Mouse (Mus musculus) brown adipose tissue, adult 24 weeks (tissue): ENCODE results near the gene Mmd. TPM values are rescaled to one million over a fixed set of nuclear protein-coding genes. Genes with fewer than 3 reads are reported as not detected.

Experiments
- H3K27ac ChIP-seq: fragments of 200-500 bp; replicated peaks from 2 replicates; pipeline ENCODE4 v1.5.1; 2012; ENCODE audit warnings: low read depth, mild to moderate bottlenecking, low read length
- H3K4me1 ChIP-seq: fragments of 200-500 bp; 2 replicates; pipeline ENCODE4 v1.6.1; 2012; ENCODE audit warnings: low read length, mixed read lengths; ENCODE audit not compliant: control insufficient read depth, insufficient read depth, insufficient read length
- H3K4me3 ChIP-seq: fragments of 200-500 bp; 2 replicates; pipeline ENCODE4 v1.5.1; 2012; ENCODE audit warnings: low read depth, mild to moderate bottlenecking, low read length, moderate library complexity; ENCODE audit not compliant: insufficient read depth
- polyA plus RNA-seq: library from polyadenylated mRNA; stranded (reverse); fragments of >200 nt; gene quantifications from 2 replicates; pipeline ENCODE4 v1.2.4, GENCODE M21; 2012; ENCODE audit not compliant: missing spikeins, insufficient read depth, insufficient read length

The Mmd gene
- polyA plus RNA-seq, 1 experiment = 375 TPM

DNA sequence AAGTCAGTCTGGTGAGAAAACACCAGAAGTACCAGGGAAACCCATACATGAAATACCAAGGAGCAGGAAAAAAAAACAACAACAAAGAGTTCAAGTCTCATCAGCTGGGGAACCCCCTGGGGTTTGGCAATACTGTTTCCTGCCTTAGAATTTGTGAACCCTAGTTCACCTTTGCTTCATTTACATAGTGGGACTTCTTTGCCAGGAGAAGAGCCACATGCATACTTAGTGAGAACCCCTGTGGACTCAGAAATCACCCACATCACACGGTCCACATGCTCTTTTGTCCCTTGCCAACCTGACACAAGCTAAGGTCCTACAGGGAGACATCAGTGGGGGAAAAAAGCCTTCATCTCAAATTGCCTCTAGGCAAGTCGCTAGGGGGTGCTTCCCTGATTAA is 10.6 kb upstream of the Mmd start:
- Histone ChIP-seq H3K4me3 (no peak overlapping the region), H3K27ac (no peak overlapping the region), H3K4me1 (peaks cover 8% of the 10 kb centered on the region; the same call in 1 of the 2 replicates)

DNA sequence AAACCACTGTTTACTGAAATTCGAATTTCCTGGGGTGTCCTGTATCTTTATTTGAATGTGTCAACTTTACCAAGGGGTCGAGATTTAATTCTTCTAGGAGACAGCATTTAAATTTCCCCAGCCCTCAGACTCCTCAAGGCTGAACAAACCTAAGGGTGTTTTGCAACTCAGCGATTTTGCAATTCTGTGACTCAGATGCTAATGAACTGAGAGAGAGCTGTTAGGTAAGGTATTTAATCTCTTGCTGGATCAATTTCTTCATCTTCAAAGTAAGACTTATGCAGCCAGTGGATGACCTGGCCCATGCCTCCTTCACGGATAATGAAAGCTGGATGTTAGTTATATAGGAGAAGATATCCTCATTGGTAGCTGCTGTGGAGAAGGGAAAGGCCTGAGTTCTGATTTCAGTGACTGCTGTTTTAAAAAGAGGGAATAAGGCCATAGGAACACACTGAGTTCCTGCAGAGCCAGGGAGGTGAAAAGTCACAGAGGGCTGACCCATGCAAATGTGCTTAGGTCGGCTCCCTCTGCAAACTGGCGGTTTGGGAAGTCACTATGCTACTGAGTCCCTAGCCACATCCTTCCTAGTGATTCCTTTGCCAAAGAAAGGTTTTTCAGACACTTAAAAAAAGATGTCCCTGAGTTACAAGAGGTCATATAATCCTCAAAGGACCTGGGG is 8.5 kb upstream of the Mmd start:
- Histone ChIP-seq H3K4me1 (peaks cover 9% of the 10 kb centered on the region), H3K4me3 (no peak overlapping the region), H3K27ac (peak overlapping the region; percentile 96)

DNA sequence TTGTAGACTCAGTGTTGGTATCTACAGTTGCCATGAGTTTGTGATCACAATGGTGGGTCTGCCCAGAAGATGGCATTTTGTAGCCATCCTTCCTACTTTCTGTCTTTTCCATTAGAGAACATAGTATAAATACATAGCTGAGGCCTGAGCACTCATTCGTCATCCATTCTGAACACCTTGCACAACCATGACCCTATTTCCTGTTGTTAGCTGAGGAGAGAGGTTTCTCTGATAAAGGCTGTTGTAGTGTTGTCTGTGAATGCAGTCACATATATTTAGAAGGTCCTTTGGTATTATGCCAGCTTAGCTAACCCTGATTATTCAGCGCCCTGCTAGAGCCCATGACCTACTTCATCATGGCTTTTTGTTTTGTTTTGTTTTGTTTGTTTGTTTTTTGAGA is 7.4 kb upstream of the Mmd start:
- H3K27ac ChIP-seq = peak overlapping the region; percentile 81; the same call in 1 of the 2 replicates
- peaks cover 12% of the 10 kb centered on the region for H3K4me1 ChIP-seq
- H3K4me3 ChIP-seq = no peak overlapping the region

DNA sequence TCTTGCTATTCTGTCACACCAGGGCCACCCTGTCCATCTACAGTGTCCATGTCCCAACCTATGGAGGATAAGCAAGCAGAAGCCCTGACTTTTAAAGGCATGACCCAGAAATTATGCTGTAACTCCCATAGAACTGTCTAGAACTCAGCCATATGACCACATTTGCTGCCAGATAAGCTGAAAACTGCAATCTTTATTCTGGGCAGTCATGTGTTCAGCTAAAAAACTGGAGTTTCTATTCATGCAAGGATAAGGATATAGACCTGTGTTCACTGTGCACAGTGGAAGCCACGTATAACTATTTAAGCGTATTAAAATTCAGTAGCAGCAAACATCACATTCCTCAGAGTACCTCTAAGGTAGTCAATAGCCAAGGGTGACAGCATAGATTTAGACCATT is 6.0 kb upstream of the Mmd start:
- peaks cover 12% of the 10 kb centered on the region for H3K4me1 ChIP-seq
- no peak overlapping the region for H3K27ac ChIP-seq
- no peak overlapping the region for H3K4me3 ChIP-seq

DNA sequence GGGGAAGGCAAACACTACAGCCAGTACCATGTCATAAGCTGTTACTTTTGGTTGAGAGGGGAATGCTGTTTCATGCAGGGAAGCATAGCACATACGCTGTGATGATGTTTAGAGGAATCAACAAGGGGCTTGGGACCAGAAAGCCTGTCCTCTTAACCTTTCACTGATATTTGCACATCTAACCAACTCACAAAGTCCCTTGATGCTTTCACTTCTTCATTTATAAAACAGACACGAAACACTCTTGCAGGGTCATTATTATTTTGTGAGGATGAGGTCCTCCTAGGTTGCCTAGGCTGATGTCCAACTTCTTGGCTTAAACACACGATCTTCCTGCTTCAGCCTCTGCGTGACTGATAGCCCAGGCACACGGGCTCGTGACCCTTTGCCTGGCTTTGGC is 3.6 kb upstream of the Mmd start:
- Histone ChIP-seq H3K4me1 (peaks cover 10% of the 10 kb centered on the region), H3K4me3 (no peak overlapping the region), H3K27ac (peak overlapping the region; percentile 82)

DNA sequence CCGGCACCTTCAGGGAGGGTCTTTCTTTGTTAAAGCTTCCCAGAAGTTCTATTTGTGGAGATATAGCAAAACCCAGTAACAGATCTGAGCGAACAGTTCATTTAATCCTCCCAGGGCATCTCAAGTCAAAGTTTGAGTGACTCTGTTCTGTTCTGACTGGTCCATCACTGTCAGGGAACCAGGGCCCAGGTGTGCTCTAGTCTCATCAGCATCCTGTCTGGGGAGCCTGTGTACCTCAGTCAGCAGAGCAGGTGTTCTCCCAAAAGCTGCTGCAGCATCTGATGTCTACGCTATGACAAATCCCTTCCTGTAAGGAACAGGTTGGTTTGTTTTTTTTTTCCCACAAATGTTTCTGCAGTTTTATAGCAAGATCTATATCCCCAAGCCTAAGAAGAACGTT is 2.6 kb upstream of the Mmd start:
- Histone ChIP-seq H3K4me1 (peaks cover 7% of the 10 kb centered on the region), H3K4me3 (no peak overlapping the region), H3K27ac (peak overlapping the region; percentile 31)

DNA sequence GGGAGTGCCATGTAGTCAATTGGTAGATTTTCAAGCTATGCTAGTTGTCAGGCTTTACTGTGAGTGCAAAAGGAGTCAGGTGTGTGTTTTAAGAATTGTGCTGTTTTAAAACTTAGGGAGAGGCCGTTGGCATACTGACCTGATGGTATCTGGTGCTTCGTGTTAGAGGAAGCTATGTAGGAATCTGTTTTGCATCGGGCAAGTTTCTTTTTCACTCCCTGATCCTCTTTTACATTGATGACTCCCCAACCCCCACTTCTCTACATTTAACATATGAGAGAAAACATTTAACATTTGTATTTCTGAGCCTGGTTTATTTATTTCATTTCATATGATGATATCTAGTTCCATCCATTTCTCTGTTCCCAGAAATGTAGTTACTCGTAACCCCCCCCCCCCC is 1.5 kb upstream of the Mmd start:
- Histone ChIP-seq H3K4me1 (peaks cover 7% of the 10 kb centered on the region), H3K4me3 (no peak overlapping the region), H3K27ac (no peak overlapping the region)

DNA sequence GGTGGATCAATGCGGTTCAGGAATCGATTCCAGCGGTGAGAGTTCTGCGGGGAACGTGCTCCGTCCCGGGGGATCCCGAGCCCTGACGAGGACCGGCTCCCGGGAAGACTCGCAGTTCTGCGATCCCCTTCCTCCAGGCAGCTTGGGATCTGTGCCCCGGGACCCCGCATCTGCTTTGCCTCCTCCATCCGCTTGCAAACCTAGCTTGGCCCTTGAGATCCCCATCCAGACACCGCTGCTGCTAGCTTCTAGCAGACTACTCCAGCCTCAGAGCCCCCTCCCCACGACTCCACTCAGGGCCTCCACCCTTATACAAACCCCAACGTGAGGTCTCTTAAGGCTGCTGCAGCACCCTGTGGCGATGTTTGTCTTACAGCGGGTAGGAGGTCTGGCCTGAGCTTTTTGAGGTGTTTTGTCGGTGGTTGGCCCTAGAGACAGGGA is 465 bp downstream of the Mmd start:
- Histone ChIP-seq H3K4me1 (peaks cover 10% of the 10 kb centered on the region), H3K27ac (peak overlapping the region; percentile 82), H3K4me3 (peak overlapping the region; percentile 87)

DNA sequence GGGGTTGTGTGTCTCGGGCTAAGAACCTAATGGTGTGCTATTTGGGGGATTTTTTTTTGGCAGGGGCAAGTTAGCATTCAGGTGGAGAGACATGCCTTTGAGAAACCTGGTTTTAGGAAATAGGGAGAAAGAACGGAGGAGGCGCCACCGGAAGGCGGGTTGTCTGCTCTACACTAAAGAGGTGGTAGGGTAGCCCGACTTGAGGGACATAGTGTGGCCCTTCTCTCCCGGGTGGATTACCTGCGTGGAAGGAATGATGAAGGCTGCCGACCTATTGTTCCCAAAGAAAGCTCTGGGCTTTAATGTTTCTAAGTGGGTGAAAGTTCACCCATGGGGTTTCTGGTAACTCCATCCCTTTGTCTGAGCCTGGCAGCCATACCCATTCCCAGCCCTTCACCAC is 933 bp downstream of the Mmd start:
- Histone ChIP-seq H3K4me1 (peaks cover 10% of the 10 kb centered on the region), H3K4me3 (peak overlapping the region; percentile 87), H3K27ac (peak overlapping the region; percentile 82)

DNA sequence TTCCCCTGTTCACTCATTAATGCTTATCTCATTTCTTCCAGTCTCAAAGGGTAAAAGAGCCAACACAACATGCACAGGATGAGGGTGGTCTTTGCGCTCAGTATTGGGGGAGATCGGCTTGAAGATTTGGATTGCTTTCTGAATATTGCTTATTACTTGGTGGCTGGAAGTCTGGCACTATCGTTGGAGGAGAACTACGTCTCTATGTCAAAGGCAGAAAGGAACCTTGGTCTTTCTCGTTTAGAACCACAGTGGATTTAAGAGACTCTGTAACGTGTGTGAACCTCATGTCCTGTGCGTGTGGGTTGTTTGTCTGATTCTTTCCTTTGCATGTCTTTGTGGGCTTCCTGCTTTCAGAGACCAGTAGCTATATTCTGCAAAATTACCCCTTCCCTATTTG is 1.5 kb downstream of the Mmd start:
- Histone ChIP-seq H3K4me1 (peaks cover 7% of the 10 kb centered on the region), H3K4me3 (peak overlapping the region; percentile 87), H3K27ac (peak overlapping the region; percentile 81)

DNA sequence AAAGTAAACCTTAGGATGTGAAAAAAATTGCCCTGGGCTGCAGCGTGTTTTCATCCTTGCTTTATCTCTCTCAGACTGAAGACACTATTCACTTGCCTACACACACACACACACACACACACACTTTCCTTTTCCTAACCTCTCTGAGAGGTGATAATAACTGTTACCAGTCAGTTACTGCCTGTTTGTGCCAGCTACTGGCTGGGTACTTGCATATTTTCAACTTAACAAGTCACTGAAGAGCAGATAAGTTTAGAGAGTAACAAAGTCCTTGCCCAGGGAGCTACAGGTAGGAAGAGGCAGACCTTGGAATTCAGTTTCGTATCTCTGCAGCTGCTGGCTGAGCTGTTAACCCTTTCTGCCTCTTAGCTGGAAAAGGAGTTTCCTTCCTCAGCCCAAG is 2.7 kb downstream of the Mmd start:
- Histone ChIP-seq H3K4me1 (peaks cover 6% of the 10 kb centered on the region), H3K27ac (peak overlapping the region; percentile 35), H3K4me3 (peak overlapping the region; percentile 43)

DNA sequence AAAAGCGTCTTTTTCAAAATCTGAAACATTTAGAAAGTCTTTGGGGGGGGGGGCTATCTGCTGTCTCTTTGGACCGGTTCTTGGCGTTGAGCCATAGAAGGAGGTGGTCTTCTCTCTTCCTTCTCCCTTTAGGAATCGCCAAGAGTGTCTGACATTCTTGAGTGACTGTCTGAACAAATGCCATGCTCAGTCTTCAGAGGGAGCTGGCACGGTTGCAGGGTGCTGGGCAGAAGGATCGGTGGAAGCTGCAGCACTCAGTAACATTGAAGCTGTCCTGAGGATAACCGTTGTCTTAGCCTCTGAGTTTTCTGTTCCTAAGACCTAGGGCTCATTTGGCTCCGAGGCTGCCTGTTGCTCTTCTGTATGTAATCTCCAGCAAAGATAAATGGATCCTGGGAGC is 3.1 kb downstream of the Mmd start:
- Histone ChIP-seq H3K27ac (0 out of 2 replicates have a peak overlapping the region, but pooled peaks have one; percentile 35), H3K4me1 (peaks cover 6% of the 10 kb centered on the region), H3K4me3 (peak overlapping the region; percentile 43)

DNA sequence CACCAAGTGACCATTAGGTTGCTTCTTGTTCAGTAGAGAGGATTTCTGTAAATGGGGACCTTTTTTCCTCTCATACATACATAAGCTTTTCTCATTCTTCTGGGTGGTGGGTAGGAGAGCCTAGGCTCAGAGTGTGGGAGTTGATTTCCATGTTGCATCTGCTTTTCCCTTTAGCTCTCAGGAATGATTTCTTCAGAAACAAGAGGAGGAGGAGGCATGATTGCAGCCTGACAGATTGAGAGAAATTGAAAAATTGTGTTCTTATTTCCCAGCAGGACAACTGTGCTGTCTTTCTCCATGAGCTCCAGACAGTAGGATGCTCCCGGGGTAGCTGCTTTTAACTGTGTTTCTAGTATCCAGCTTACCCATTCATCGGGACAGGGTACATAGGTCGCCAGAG is 5.3 kb downstream of the Mmd start:
- peaks cover 6% of the 10 kb centered on the region for H3K4me1 ChIP-seq
- no peak overlapping the region for H3K27ac ChIP-seq
- no peak overlapping the region for H3K4me3 ChIP-seq

DNA sequence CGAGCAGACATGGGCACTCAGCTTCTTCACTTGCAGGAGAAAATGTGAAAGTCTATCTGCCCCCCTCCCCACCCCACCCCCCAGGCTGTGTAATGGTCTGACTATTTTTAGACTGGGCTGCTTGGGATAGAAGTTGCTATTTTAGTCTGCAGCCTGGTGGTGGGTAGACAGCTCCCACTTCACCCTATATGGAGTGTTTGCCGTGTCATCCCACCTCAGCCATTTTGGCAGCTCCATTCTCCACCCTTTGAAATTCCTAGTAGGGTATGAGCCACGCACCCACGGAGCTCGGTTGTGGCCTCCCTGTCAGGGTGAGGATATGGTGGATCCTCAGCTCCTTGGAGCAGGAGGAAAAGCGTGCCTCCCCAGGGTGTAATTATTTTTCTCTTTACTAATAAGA is 6.4 kb downstream of the Mmd start:
- peak overlapping the region; percentile 22 for H3K27ac ChIP-seq
- H3K4me1 ChIP-seq = peaks cover 10% of the 10 kb centered on the region
- no peak overlapping the region for H3K4me3 ChIP-seq

DNA sequence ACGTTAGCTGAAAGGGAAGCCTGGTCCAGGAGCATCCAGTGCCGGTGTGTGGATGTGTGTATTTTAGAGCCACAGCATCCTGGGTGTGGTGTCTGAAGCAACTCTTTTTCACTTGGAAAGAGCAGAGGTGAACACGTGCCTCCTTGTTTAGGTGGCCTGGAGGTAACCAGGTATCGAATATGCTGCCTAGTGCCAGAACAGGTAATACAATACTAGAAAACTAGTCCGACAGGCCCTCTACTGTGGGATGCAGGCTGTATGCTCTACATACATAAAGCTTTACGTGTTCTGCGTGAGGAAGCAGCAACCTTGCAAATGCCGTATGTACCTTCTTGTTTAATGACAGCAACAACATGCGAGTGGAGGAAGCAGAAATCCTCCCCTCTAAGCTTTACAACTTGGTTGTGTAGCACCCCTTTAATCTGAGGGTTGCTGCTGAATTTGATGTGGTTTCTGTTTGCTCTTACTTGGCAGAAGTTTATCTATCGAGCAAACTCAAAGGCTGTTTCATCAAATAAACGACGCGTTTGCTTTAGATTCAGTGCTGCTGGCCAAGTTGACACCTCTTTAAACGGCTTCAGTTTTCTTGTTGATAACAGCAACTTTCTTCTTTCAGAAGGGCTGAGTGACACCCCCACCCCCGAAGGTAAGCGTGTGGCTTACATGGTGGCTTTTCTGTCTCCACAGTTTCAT is 7.7 kb downstream of the Mmd start:
- H3K27ac ChIP-seq = 0 out of 2 replicates have a peak overlapping the region, but pooled peaks have one; percentile 28
- peaks cover 10% of the 10 kb centered on the region for H3K4me1 ChIP-seq

More for the DNA sequence above, 7.7 kb downstream of the Mmd start:
- no peak overlapping the region for H3K4me3 ChIP-seq
